Mouse (Mus musculus) CH12.LX (cell line): Measurements from ENCODE around the gene Gdf9. TPM values are rescaled to one million over a fixed set of nuclear protein-coding genes. Genes with fewer than 3 reads are reported as not detected.

Experiments
- DNase-seq: peaks from one replicate; pipeline ENCODE4 v3.0.0-alpha.2; 2013; ENCODE audit errors: extremely low read depth
- H3K27ac ChIP-seq: 2 replicates; pipeline ENCODE4 v1.5.1; 2012; ENCODE audit warnings: low read depth, mild to moderate bottlenecking, control low read depth, moderate library complexity; ENCODE audit not compliant: insufficient read depth
- H3K27me3 ChIP-seq: replicated peaks from 2 replicates; pipeline ENCODE3; 2012; ENCODE audit warnings: inconsistent platforms
- H3K36me3 ChIP-seq, 2 experiments: replicated peaks in 1 of 2; 2 replicates each; pipeline versions ENCODE3 to v1.6.1; 2012; ENCODE audit warnings: inconsistent platforms in 1 of 2, low read length in 1 of 2, mild to moderate bottlenecking in 1 of 2, mixed read lengths in 1 of 2, moderate library complexity in 1 of 2; ENCODE audit not compliant: control insufficient read depth in 1 of 2, insufficient read depth in 1 of 2
- H3K4me1 ChIP-seq, 2 experiments: 2 replicates each; pipeline ENCODE4 v1.6.1; 2012; ENCODE audit warnings: inconsistent platforms in 1 of 2, moderate library complexity in 1 of 2; ENCODE audit not compliant: insufficient read depth in 2 of 2, control insufficient read depth in 1 of 2
- H3K4me2 ChIP-seq: 2 replicates; pipeline ENCODE4 v1.6.1; 2012; ENCODE audit warnings: low read depth, mild to moderate bottlenecking, control low read depth; ENCODE audit not compliant: poor library complexity, insufficient read depth, severe bottlenecking
- H3K4me3 ChIP-seq, 3 experiments: fragments of 150-350 bp in 1 of 3; sonication (generic) in 1 of 3; replicated peaks in 1 of 3; 2 replicates each; pipeline versions ENCODE3 to v1.5.1; 2011 to 2012; ENCODE audit warnings: low read depth in 2 of 3, low read length in 2 of 3, mild to moderate bottlenecking in 2 of 3, moderate library complexity in 2 of 3, control low read depth in 1 of 3, improper control_type of control experiment in 1 of 3, inconsistent platforms in 1 of 3, mixed read lengths in 1 of 3; ENCODE audit not compliant: poor library complexity in 1 of 3
- H3K79me2 ChIP-seq: replicated peaks from 2 replicates; pipeline ENCODE4 v1.6.1; 2012; ENCODE audit warnings: mild to moderate bottlenecking, moderate library complexity; ENCODE audit not compliant: control insufficient read depth, poor library complexity, insufficient read depth, severe bottlenecking; ENCODE audit errors: extremely low read depth
- H3K9ac ChIP-seq: 2 replicates; pipeline ENCODE4 v1.6.1; 2012; ENCODE audit warnings: low read depth, mild to moderate bottlenecking, control low read depth, moderate library complexity; ENCODE audit not compliant: insufficient read depth
- H3K9me3 ChIP-seq: replicated peaks from 2 replicates; pipeline ENCODE3; 2012; ENCODE audit warnings: low read length, inconsistent platforms, mixed read lengths
- BHLHE40 ChIP-seq: IDR thresholded peaks from 2 replicates; pipeline ENCODE4 v1.6.1; 2011; ENCODE audit warnings: mild to moderate bottlenecking, low read depth, low read length, improper control_type of control experiment
- CHD1 ChIP-seq: IDR thresholded peaks from 2 replicates; pipeline ENCODE4 v1.6.1; 2012; ENCODE audit warnings: low read depth, low read length, improper control_type of control experiment, inconsistent platforms
- ELF1 ChIP-seq: IDR thresholded peaks from 2 replicates; pipeline ENCODE4 v1.6.1; 2014; ENCODE audit warnings: low read depth, mild to moderate bottlenecking, inconsistent platforms, low read length, improper control_type of control experiment
- ETS1 ChIP-seq: conservative IDR thresholded peaks from 2 replicates; pipeline ENCODE4 v1.6.1; 2012; ENCODE audit warnings: low read depth, mild to moderate bottlenecking, inconsistent platforms, low read length, improper control_type of control experiment, moderate library complexity
- GABPA ChIP-seq: IDR thresholded peaks from 2 replicates; pipeline ENCODE4 v1.6.1; 2012; ENCODE audit warnings: low read depth, low read length, improper control_type of control experiment, inconsistent platforms; ENCODE audit not compliant: insufficient replicate concordance
- IRF4 ChIP-seq: IDR thresholded peaks from 2 replicates; pipeline ENCODE4 v1.6.1; 2014; ENCODE audit warnings: low read depth, mild to moderate bottlenecking, inconsistent platforms, low read length, improper control_type of control experiment
- KAT2A ChIP-seq: IDR thresholded peaks from 2 replicates; pipeline ENCODE4 v1.6.1; 2012; ENCODE audit warnings: low read length, improper control_type of control experiment, inconsistent platforms; ENCODE audit not compliant: insufficient replicate concordance
- MAX ChIP-seq: IDR thresholded peaks from 2 replicates; pipeline ENCODE4 v1.6.1; 2011; ENCODE audit warnings: low read length, improper control_type of control experiment
- MXI1 ChIP-seq: IDR thresholded peaks from 2 replicates; pipeline ENCODE4 v1.6.1; 2011; ENCODE audit warnings: mild to moderate bottlenecking, low read depth, low read length, improper control_type of control experiment
- NELFE ChIP-seq: IDR thresholded peaks from 2 replicates; pipeline ENCODE4 v1.6.1; 2011; ENCODE audit warnings: low read depth, low read length, improper control_type of control experiment
- POLR2AphosphoS2 ChIP-seq: IDR thresholded peaks from 2 replicates; pipeline ENCODE4 v1.6.1; 2011; ENCODE audit warnings: low read depth, low read length, improper control_type of control experiment
- RAD21 ChIP-seq: IDR thresholded peaks from 2 replicates; pipeline ENCODE4 v1.6.1; 2011; ENCODE audit warnings: low read depth, mild to moderate bottlenecking, low read length, improper control_type of control experiment, moderate library complexity
- SIN3A ChIP-seq: IDR thresholded peaks from 2 replicates; pipeline ENCODE4 v1.6.1; 2012; ENCODE audit warnings: low read length, improper control_type of control experiment, inconsistent platforms
- TBP ChIP-seq: conservative IDR thresholded peaks from 2 replicates; pipeline ENCODE4 v1.6.1; 2011; ENCODE audit warnings: low read depth, low read length, improper control_type of control experiment
- TCF12 ChIP-seq: IDR thresholded peaks from 2 replicates; pipeline ENCODE4 v1.6.1; 2014; ENCODE audit warnings: low read depth, mild to moderate bottlenecking, inconsistent platforms, low read length, improper control_type of control experiment
- ZC3H11A ChIP-seq: IDR thresholded peaks from 2 replicates; pipeline ENCODE4 v1.6.1; 2012; ENCODE audit warnings: low read depth, mild to moderate bottlenecking, inconsistent platforms, low read length, improper control_type of control experiment
- ZKSCAN1 ChIP-seq: IDR thresholded peaks from 2 replicates; pipeline ENCODE4 v1.6.1; 2012; ENCODE audit warnings: low read depth, inconsistent platforms, low read length, improper control_type of control experiment, borderline replicate concordance
- ZMIZ1 ChIP-seq: IDR thresholded peaks from 2 replicates; pipeline ENCODE4 v1.6.1; 2012; ENCODE audit warnings: low read depth, mild to moderate bottlenecking, inconsistent platforms, low read length, improper control_type of control experiment
- ZNF384 ChIP-seq: IDR thresholded peaks from 2 replicates; pipeline ENCODE4 v1.6.1; 2012; ENCODE audit warnings: low read depth, low read length, improper control_type of control experiment, inconsistent platforms
- dilution Hi-C: fragments of 300-500 bp; cut with MboI; formaldehyde crosslinking; loops from 2 replicates; pipeline ENCODE4 v1.14.3; 2020; ENCODE audit warnings: low sequenced_read_pairs; ENCODE audit not compliant: extremely low pct_unique_long_range_greater_than_20kb, extremely low pct_ligation_motif_present
- in situ Hi-C: fragments of 300-500 bp; cut with MboI; formaldehyde crosslinking; loops from 3 replicates; pipeline ENCODE4 v1.14.3; 2019; ENCODE audit warnings: low sequenced_read_pairs, low pct_ligation_motif_present, low pct_unique_long_range_greater_than_20kb, mixed read lengths
- polyA plus RNA-seq: library from polyadenylated mRNA; unstranded; fragments of >175 nt; gene quantifications from 2 replicates; pipeline ENCODE4 v1.2.1, GENCODE M21; 2012; ENCODE audit warnings: low read depth; ENCODE audit not compliant: insufficient read length
- total RNA-seq, 2 experiments: library from RNA; depleted of rRNA; stranded (reverse); fragments of 300-350 nt in 1 of 2; fragments of >200 nt in 1 of 2; gene quantifications; 2 replicates each; pipeline ENCODE4 v1.2.3; 2012 to 2014

The Gdf9 gene
- total and polyA plus RNA-seq, 3 experiments, result 0.13 to 0.16 TPM; not detected in 1

GRCm38 (mm10) chr11:53479171-53479782 lies 48.5 kb downstream of the Gdf9 start:
- Histone ChIP-seq H3K27me3 (peaks cover 3% of the 10 kb centered on the region), H3K9me3 (peaks cover 21% of the 10 kb centered on the region), H3K9ac (no peak overlapping the region), H3K4me3 (no peak overlapping the region), H3K4me1 (no peaks in the 10 kb centered on the region), H3K4me2 (no peak overlapping the region), H3K79me2 (no peaks in the 10 kb centered on the region), H3K36me3 (peaks cover 0 to 2% of the 10 kb centered on the region in 2 experiments), H3K27ac (no peak overlapping the region)
- TF ChIP-seq NELFE (no peak), IRF4 (no peak), MXI1 (no peak)
- dilution Hi-C loops, result no loop called here
- DNase-seq, result no peak
- in situ Hi-C loops, result no loop called here

- no peak within 1 kb of the TSS for H3K27ac ChIP-seq
- H3K27me3 ChIP-seq, result peaks cover 3% of the 10 kb centered on the region
- no peak for DNase-seq
These were observed 49.0 kb downstream of the Gdf9 start, which contains the start of the genes Gm9945 and Sowaha for GRCm38 (mm10) chr11:53479783-53480301. Gm9945 (plus strand) TSS chr11:53480166. Sowaha (minus strand) TSS chr11:53480274.

GRCm38 (mm10) chr11:53481088-53481730 lies 50.4 kb downstream of the Gdf9 start:
- Histone ChIP-seq H3K79me2 (no peaks in the 10 kb centered on the region), H3K9me3 (peaks cover 21% of the 10 kb centered on the region)
- DNase-seq, result no peak
- TF ChIP-seq TCF12 (no peak), SIN3A (no peak), BHLHE40 (no peak), ZMIZ1 (no peak), ELF1 (no peak), MAX (no peak), ZC3H11A (no peak)
- TF ChIP-seq, all 38 proteins: peak for 0
- H3K27ac ChIP-seq, result no peak overlapping the region
- in situ Hi-C loops (no loop called here), dilution Hi-C loops (no loop called here)
- no peak overlapping the region for H3K4me2 ChIP-seq
- H3K4me3 ChIP-seq, result no peak overlapping the region
- H3K27me3 ChIP-seq, result no peaks in the 10 kb centered on the region
- no peaks in the 10 kb centered on the region for H3K4me1 ChIP-seq
- peaks cover 0 to 2% of the 10 kb centered on the region in 2 experiments for H3K36me3 ChIP-seq
- no peak overlapping the region for H3K9ac ChIP-seq

More at GRCm38 (mm10) chr11:53479783-53480301, 49.0 kb downstream of the Gdf9 start, which contains the start of the genes Gm9945 and Sowaha:
- Histone ChIP-seq H3K9ac (no peak within 1 kb of the TSS), H3K79me2 (no peaks in the 10 kb centered on the region), H3K4me1 (no peaks in the 10 kb centered on the region), H3K4me3 (no peak within 1 kb of the TSS)
- in situ Hi-C loops, result no loop called here
- TF ChIP-seq CHD1 (no peak), ETS1 (no peak), TCF12 (no peak), TBP (no peak), GABPA (no peak), RAD21 (no peak), KAT2A (no peak), SIN3A (no peak), ZMIZ1 (no peak), ZKSCAN1 (no peak), POLR2AphosphoS2 (no peak), ZNF384 (no peak)
- TF ChIP-seq, all 38 proteins: peak for 0
- Histone ChIP-seq H3K36me3 (peaks cover 0 to 2% of the 10 kb centered on the region in 2 experiments), H3K9me3 (peaks cover 21% of the 10 kb centered on the region), H3K4me2 (no peak within 1 kb of the TSS)
- dilution Hi-C loops, result no loop called here
